Mouse (Mus musculus): ENCODE data around the gene Cgnl1. TPM values are rescaled to one million over a fixed set of nuclear protein-coding genes. Genes with fewer than 3 reads are reported as not detected.

The Cgnl1 gene
- total RNA-seq, 4 experiments from 2014 or later, result 28.4 to 41.6 (median 30.4) TPM

DNA sequence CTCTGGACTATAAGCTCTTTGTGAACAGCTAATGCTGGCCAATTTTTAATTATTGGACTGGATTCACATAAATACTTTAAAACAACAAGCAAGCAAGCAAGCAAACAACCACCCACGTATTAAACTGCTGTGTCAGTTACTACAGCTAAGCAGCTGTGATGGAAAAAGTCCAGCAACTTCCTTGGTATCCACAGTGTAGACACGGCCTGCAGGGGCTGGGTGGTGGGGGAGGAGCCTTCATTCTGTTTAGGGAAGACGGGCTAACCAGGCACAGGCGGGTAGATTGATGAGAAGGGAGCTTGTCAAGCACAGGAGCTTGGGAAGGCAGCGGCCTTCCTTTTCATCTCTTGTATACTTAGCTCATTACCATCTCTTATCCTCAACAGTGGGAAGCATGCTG, 96.9 kb downstream of the Cgnl1 start:
- no peak for DNase-seq (ENCODE audit: low spot score)

DNA sequence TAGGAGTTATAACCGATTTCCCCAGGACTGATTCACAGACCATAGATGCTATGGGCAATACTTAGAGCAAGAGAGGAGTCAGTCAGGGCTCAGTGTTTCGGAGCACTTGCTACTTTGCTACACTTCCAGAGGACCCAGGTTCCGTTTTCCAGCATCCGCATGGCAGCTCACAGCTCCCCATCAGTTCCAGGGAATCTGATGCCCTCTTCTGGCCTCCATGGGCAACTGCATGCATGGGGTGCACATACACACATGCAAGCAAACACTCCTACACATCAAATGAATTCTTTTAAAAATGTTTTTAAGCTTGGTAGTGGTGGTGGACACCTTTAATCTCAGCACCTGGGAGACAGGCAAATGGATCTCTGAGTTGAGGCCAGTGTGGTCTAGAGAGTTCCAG, 98.9 kb downstream of the Cgnl1 start:
- no peak for DNase-seq (ENCODE audit: low spot score)

DNA sequence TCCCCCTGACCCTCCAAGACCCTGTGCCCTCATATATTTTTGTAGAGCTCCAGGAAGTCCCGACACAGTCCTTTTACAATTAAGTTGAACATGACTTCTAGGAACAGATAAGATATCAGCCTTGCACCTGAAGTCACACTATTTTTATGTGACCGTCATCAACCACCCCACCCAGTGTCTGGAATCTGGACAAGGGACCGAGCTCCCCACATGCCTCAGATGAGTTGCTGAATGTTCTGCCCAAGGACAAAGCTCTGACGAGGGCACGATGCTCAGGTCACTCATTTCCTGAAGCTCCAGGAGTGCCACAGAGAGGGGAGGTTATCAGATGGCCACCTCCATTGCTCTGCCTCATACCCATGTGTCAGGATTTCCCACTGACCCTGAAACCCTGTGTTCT, 100.7 kb downstream of the Cgnl1 start:
- DNase-seq (ENCODE audit: low spot score), result no peak

DNA sequence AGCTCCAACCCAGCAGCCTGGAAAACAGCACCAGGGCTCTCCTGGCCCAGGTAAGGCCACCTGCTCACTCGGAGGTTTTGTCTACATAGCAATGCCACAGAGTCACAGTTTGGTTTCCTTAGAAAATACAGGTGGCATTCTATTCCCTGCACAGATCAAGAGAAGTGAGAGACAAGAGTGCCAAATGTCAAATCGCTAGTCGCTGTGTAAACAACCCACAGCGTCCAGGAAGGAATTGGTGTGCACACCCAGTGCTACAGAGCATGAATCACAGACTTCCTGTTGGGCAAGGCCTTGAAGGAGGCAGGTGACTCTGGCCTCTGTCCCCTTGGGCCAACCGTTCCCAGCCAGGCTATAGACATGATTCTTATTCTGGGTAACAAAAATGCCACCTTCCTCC, 103.8 kb downstream of the Cgnl1 start:
- DNase-seq (ENCODE audit: low spot score), result peak; percentile 77

DNA sequence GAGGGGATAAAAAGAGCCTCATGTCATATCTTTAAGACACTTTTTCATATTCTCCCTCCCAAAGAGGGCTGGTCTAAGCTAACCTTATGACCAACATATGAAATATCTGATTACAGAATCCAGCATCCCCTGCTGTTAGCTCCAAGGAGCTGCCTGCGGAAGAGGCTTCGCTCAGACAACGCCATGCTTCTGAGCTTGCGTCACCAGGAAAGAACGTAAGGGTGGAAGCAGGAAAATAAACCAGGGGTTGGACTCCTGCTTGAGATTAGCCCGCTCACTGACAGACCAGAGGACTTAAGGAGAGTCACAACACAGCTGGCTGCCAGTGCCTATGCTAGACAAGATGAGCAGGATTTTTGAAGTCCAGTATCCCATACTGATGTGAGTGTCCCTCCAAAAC, 105.0 kb downstream of the Cgnl1 start:
- peak; percentile 48 for DNase-seq (ENCODE audit: low spot score)

GRCm38 (mm10) chr9:71665493-71665892, 105.9 kb downstream of the Cgnl1 start:
- DNase-seq (ENCODE audit: low spot score), result no peak

DNA sequence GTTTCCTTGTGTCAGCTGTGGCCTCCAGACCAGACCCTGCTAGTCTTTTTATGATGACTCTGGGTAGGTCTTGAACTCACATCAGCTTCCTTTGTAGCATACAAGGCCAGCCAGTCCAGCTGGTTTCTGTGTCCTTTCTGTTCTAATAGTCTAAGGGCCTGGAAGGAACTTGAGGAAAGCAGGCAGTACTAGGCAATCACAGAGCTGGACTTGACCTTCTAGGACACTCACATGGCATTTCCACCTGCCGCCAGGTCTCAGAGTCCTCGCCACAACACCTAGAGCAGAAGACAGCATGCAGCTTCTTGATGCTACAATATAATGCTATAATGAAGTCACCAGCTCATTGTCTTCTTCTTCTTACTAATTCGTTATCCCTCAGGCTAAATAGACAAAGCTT, 106.5 kb downstream of the Cgnl1 start:
- DNase-seq (ENCODE audit: low spot score), result no peak

DNA sequence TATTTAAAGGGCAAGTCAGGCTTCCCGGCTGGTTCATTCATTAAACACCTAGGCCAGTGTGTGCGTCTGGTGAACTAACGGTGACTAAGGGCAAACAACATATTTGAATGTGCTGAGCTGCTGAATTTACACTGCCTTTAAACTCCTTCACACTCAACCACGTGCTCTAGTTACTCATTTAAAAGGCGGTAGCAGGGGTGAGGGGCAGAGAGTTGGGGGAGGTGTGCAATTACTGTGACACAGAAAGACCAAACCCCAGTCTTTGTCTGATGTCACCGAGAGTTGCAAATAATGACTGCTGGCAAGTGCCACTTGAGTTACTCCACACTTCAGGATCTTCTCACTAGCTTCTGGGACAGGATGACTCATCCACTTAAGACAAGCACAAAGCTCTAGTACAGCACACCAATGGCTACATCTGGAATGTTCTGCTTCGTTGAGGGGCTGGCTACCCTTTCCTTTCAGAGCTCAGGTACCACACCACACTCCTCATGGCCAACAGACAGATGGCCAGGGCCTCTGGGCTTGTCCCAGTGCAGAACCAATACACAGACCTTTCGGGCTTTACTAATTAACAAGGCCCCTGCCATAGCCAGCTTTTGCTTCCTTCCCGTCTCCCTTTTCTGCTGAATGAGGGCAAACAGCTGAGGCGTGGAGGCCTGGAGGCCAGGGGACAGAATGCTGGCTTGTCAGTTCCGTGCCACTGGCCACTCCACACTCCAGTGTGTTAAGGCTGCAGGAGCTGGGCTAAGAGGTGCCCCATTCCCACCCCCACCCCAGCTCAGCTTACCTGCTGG, 107.8 kb downstream of the Cgnl1 start:
- peak; percentile 19 for DNase-seq (ENCODE audit: low spot score)

DNA sequence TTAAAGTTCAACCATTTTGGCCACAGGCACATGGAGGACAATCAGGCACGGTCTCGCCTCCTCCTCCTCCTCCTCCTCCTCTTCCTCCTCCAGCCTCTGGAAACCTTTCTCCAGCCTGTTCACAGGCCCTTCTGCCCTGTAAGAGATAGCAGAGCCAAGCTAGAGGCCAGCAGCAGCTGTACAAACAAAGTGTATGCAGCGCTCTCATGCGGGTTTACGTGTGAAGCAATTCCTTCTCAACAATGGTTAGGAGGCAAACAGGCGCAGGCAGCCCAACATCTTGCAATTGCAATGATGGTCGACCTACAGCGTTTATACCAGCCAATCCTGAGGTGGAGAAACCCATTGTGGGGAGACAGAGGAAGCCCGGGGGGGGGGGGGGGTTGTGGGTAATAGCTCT, 110.9 kb downstream of the Cgnl1 start:
- peak; percentile 17 for DNase-seq (ENCODE audit: low spot score)

- DNase-seq (ENCODE audit: low spot score), result no peak
These were observed 111.7 kb downstream of the Cgnl1 start for GRCm38 (mm10) chr9:71659681-71660080.

DNA sequence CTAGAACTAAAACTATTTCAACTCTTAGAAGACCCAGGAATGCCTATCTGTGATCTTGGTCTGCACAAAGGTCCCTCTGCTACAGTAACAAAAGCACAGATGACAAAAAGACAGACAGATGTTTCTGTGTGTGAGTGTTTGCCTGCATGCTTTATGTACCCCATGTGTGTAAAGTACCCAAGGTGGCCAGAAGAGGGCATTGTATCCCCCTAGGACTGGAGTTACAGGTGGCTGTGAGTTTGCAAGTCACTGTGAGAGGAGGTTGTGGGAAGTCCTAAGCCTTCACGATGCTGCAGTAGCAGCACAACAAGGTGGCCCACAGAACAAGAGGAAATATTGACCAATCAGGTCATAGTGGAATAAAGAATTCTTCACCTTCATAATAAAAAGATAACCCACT, 114.2 kb downstream of the Cgnl1 start:
- DNase-seq (ENCODE audit: low spot score), result no peak

DNA sequence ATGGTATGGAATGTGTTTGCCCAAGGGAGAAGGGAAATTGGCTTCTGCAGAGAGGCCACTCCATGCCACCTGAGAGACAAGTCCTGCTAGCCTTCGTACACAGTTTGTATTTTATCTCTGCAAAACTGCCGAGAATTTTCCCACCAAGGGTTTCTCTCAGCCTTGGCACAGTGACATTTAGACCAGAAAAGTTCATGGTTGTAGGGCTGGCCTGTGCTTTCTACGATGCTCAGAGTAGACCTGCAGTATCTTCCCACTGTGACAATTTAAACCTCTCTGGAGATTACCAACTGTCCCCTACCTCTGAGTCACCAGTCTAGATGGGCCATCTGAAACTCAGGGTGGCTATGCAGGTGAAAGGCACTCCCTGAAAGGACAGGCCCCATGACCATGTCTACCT, 116.5 kb downstream of the Cgnl1 start:
- no peak for DNase-seq (ENCODE audit: low spot score)

- peak; percentile 86 for DNase-seq (ENCODE audit: low spot score)
These were observed 125.3 kb downstream of the Cgnl1 start for GRCm38 (mm10) chr9:71646115-71646514.

DNA sequence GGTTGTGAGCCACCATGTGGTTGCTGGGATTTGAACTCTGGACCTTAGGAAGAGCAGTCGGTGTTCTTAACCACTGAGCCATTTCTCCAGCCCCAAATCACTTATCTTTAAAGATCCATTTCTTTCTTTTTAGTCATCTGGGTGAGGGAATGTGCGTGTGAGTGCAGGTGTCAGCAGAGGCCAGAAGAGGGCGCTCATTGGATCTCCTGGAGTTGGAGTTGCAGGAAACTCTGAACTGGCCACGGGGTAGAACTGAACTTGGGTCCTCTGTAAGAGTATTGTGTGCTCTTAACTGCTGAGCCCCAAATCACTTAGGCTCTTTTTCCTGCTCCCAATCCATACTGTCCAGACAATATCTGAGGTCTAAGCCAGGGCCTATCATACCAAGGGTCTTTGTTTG, 127.8 kb downstream of the Cgnl1 start:
- no peak for DNase-seq (ENCODE audit: low spot score)

DNA sequence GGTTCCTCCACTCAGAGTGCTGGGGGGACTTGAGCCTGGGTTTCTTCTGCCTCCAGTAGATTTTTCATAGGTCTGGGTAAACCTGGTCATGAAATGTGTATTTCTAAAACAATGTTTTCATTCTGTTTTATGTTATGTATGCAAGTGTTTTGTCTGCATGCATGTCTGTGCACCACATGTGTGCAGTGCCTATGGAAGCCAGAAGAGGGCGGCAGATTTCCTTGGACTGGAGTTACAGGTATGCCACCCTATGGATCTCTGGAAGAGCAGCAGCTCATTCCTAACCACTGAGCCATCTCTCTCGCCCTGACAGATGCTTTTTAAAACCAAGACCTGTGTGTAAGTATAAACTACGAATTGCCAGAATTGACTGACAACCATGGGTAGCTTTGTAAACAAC, 129.1 kb downstream of the Cgnl1 start:
- DNase-seq (ENCODE audit: low spot score), result no peak

- DNase-seq (ENCODE audit: low spot score), result no peak
These were observed 131.0 kb downstream of the Cgnl1 start for GRCm38 (mm10) chr9:71640361-71640927.

GRCm38 (mm10) chr9:71638198-71638597, 133.2 kb downstream of the Cgnl1 start:
- DNase-seq (ENCODE audit: low spot score), result no peak

GRCm38 (mm10) chr9:71636854-71637253, 134.5 kb downstream of the Cgnl1 start:
- DNase-seq (ENCODE audit: low spot score), result no peak

- DNase-seq (ENCODE audit: low spot score), result no peak
These were observed 135.8 kb downstream of the Cgnl1 start for GRCm38 (mm10) chr9:71635627-71636026.

GRCm38 (mm10) chr9:71634916-71635315, 136.5 kb downstream of the Cgnl1 start:
- DNase-seq (ENCODE audit: low spot score), result no peak

DNA sequence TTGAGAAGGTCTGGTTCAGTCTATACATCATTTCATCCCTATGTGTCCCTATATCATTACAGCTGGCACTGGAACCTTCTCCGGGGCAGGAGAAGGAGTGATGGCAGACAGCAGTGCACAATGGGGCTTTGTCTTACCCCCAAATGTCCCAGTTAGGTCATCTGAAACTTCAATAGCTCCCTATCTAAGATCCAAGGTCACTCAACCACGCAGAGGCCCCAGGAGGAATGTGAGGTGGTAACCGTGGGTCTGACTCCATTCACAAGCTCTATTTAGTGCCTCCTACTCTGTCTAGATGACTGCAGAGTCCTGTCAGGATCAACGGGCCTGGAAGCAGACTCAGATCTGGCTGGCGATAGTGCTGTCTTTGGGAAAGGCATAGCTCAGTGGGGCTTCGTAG, 142.5 kb downstream of the Cgnl1 start:
- no peak for DNase-seq (ENCODE audit: low spot score)

- no peak for DNase-seq (ENCODE audit: low spot score)
These were observed 143.1 kb downstream of the Cgnl1 start for GRCm38 (mm10) chr9:71628286-71628685.

- no peak for DNase-seq (ENCODE audit: low spot score)
These were observed 145.4 kb downstream of the Cgnl1 start for GRCm38 (mm10) chr9:71625961-71626360.

All from heart, adult 8-10 months (tissue).